Mouse (Mus musculus) left cerebral cortex, adult 9 months (tissue): Measurements from ENCODE around the gene Mtrf1l.

Experiments used
- DNase-seq, 2 experiments: peaks; one replicate each; pipeline ENCODE4 v3.0.0; 2022; ENCODE audit warnings: low spot score in 2 of 2

Gene Mtrf1l

GRCm38 (mm10) chr10:5823740-5824491 lies at the start of gene Mtrf1l:
Mtrf1l (minus strand) TSS chr10:5823910.
- DNase-seq = peak; percentile 93 to 95

GRCm38 (mm10) chr10:5871081-5871480 lies 47.4 kb upstream of the Mtrf1l start:
- no peak for DNase-seq

GRCm38 (mm10) chr10:5867981-5868552 lies 44.4 kb upstream of the Mtrf1l start:
- peak in 1 of 2 experiments; percentile 38 for DNase-seq

GRCm38 (mm10) chr10:5865996-5866395 lies 42.3 kb upstream of the Mtrf1l start:
- no peak for DNase-seq

GRCm38 (mm10) chr10:5862669-5863068 lies 39.0 kb upstream of the Mtrf1l start:
- DNase-seq = no peak

- no peak for DNase-seq
These were observed 37.1 kb upstream of the Mtrf1l start for GRCm38 (mm10) chr10:5860849-5861248.

GRCm38 (mm10) chr10:5859729-5860128 lies 36.0 kb upstream of the Mtrf1l start:
- DNase-seq = no peak

- DNase-seq = no peak
These were observed 34.4 kb upstream of the Mtrf1l start for GRCm38 (mm10) chr10:5857996-5858549.

GRCm38 (mm10) chr10:5853290-5853868 lies 29.7 kb upstream of the Mtrf1l start:
- peak; percentile 23 to 35 for DNase-seq

- no peak for DNase-seq
These were observed 23.2 kb upstream of the Mtrf1l start for GRCm38 (mm10) chr10:5846939-5847338.

- DNase-seq = peak in 1 of 2 experiments; percentile 31
These were observed 17.7 kb upstream of the Mtrf1l start for GRCm38 (mm10) chr10:5841369-5841768.

GRCm38 (mm10) chr10:5826336-5827025 lies 2.8 kb upstream of the Mtrf1l start:
- no peak for DNase-seq

- peak in 1 of 2 experiments; percentile 62 for DNase-seq
These were observed 1.1 kb upstream of the Mtrf1l start for GRCm38 (mm10) chr10:5824779-5825178.

- peak in 1 of 2 experiments; percentile 34 for DNase-seq
These were observed 395 bp downstream of the Mtrf1l start for GRCm38 (mm10) chr10:5823291-5823739.

- no peak for DNase-seq
These were observed 4.9 kb downstream of the Mtrf1l start for GRCm38 (mm10) chr10:5818772-5819171.

GRCm38 (mm10) chr10:5815968-5816367 lies 7.7 kb downstream of the Mtrf1l start:
- DNase-seq = no peak

GRCm38 (mm10) chr10:5813724-5814123 lies 10.0 kb downstream of the Mtrf1l start:
- DNase-seq = no peak

GRCm38 (mm10) chr10:5807683-5808082 lies 16.0 kb downstream of the Mtrf1l start:
- DNase-seq = no peak

GRCm38 (mm10) chr10:5806996-5807395 lies 16.7 kb downstream of the Mtrf1l start:
- DNase-seq = no peak

- peak in 1 of 2 experiments; percentile 8 for DNase-seq
These were observed 17.3 kb downstream of the Mtrf1l start for GRCm38 (mm10) chr10:5806416-5806815.

GRCm38 (mm10) chr10:5805731-5806307 lies 17.9 kb downstream of the Mtrf1l start:
- peak; percentile 89 to 95 for DNase-seq
